Mouse (Mus musculus) hindbrain, embryonic 13.5 days (tissue): ENCODE results near the gene Ssu72. TPM values are rescaled to one million over a fixed set of nuclear protein-coding genes. Genes with fewer than 3 reads are reported as not detected.

ENCODE experiments used
- ATAC-seq: fragments of 200-750 bp; cut with Nextera tagmentation; 2 replicates; pipeline ENCODE4 v1.8.0; 2017; ENCODE audit warnings: moderate TSS enrichment; ENCODE audit not compliant: low FRiP score
- H3K27ac ChIP-seq: fragments of 300-500 bp; sonication (generic); 2 replicates; pipeline ENCODE4 v1.5.1; 2015; ENCODE audit warnings: inconsistent platforms, mild to moderate bottlenecking, moderate library complexity
- H3K27me3 ChIP-seq: fragments of 300-500 bp; sonication (generic); 2 replicates; pipeline ENCODE4 v1.6.1; 2015; ENCODE audit warnings: mild to moderate bottlenecking, inconsistent platforms
- H3K36me3 ChIP-seq: fragments of 300-500 bp; sonication (generic); 2 replicates; pipeline ENCODE4 v1.6.1; 2015; ENCODE audit warnings: mild to moderate bottlenecking, inconsistent platforms
- H3K4me1 ChIP-seq: fragments of 300-500 bp; sonication (generic); replicated peaks from 2 replicates; pipeline ENCODE4 v1.6.1; 2015; ENCODE audit warnings: inconsistent platforms
- H3K4me2 ChIP-seq: fragments of 300-500 bp; sonication (generic); 2 replicates; pipeline ENCODE4 v1.6.1; 2015; ENCODE audit warnings: inconsistent platforms, mild to moderate bottlenecking, moderate library complexity
- H3K4me3 ChIP-seq: fragments of 300-500 bp; sonication (generic); 2 replicates; pipeline ENCODE4 v1.5.1; 2015; ENCODE audit warnings: mild to moderate bottlenecking, inconsistent platforms
- H3K9ac ChIP-seq: fragments of 300-500 bp; sonication (generic); 2 replicates; pipeline ENCODE4 v1.6.1; 2015; ENCODE audit warnings: mild to moderate bottlenecking, inconsistent platforms
- H3K9me3 ChIP-seq: fragments of 300-500 bp; sonication (generic); 2 replicates; pipeline ENCODE4 v1.6.1; 2016; ENCODE audit warnings: inconsistent platforms
- WGBS: fragments of 180-500 bp; shearing (Covaris S2); methylation state at CpG from one replicate; pipeline ENCODE4 v1.1.7; 2015; 5-methylcytosine and 5-hydroxymethylcytosine counted together
- polyA plus RNA-seq: library from polyadenylated mRNA; unstranded; fragments of >200 nt; fragmentation: Nextera tagmentation; extraction: Ambion mirVana; gene quantifications from 2 replicates; pipeline ENCODE4 v1.2.1, GENCODE M21; 2015

Ssu72 gene
- polyA plus RNA-seq, 1 experiment from 2014 or later: 171 TPM

DNA sequence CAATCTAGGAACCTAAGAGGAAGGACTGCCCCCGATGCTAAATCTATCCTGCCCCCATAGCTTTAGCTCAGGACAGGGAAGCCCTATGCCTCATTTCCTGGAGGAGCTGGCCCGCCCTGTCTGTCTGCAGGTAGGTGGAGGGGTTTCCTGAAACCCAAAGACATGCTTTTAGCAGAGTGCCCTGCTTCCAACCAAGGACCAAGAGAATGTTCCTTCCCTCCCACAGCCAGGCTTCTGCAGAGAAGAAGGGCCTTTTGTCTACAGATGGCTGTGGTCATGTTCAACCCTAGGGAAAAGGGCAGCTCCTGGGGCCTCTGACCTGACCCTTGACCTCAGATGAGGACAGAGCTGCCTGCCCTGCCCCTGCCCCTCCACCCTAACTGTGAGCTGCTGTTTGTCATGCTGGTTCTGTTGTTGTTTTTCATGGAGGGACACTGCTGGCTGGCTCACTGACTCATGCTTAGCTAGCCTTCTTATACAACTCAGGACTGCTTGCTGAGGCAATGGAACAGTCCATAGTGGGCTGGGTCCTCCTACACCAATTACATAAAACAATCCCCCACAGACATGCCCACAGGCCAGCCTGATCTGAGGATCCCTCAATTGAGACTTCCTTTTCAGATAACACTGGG is 72.2 kb downstream of the Ssu72 start:
- WGBS: 30% methylated on average over 2 of the region's 2 CpGs
- H3K4me3 ChIP-seq: no peak overlapping the region
- H3K27ac ChIP-seq: no peak overlapping the region
- no peaks in the 10 kb centered on the region for H3K36me3 ChIP-seq
- H3K4me1 ChIP-seq: peaks cover 29% of the 10 kb centered on the region
- H3K9me3 ChIP-seq: no peaks in the 10 kb centered on the region
- peaks cover 38% of the 10 kb centered on the region for H3K27me3 ChIP-seq
- no peak overlapping the region for H3K9ac ChIP-seq
- H3K4me2 ChIP-seq: no peak overlapping the region
- ATAC-seq: no peak

DNA sequence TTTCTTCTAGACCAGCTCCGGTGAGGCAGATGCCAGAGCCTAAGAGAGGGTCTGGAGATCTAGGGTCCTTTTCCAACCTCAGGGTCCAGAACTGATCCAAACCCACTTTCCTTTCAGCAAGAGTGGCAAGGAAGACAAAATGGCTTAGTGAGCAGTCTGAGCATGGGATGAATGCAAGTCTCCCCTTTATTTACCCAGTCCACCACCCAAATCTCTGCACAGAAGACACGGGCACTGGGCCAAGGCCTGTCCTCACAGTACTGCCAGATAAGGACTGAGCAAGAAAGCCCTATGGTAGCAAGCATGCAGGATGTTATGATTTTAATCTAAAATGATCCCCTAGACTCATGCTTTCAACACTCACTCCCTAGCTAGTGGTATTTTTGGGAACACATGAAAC is 73.2 kb downstream of the Ssu72 start:
- no peak for ATAC-seq
- Histone ChIP-seq H3K36me3 (no peaks in the 10 kb centered on the region), H3K27me3 (peaks cover 28% of the 10 kb centered on the region), H3K4me1 (peaks cover 29% of the 10 kb centered on the region), H3K9me3 (no peaks in the 10 kb centered on the region), H3K9ac (no peak overlapping the region), H3K4me2 (no peak overlapping the region), H3K4me3 (no peak overlapping the region), H3K27ac (peak overlapping the region; percentile 12; the same call in 1 of the 2 replicates)
- 89% methylated on average over 2 of the region's 2 CpGs for WGBS

DNA sequence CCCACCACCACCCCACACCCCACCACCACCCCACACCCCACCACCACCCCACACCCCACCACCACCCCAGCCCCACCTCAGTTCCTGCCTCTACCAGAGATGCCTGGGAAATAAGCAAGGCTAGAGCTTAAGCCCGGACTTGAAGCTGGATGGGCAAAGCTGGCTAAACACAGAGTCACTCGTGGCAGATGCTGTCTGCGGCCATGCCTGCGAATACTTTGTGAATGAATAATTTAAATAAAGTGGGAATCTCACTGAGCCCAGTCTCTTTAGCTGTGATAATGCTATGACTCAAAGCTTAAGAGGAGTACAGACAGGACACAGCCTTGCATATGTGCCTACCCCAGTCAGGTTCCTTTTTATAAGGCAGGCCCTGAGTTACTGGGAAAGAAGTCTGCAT is 74.9 kb downstream of the Ssu72 start:
- 83% methylated on average over 4 of the region's 4 CpGs for WGBS
- no peak overlapping the region for H3K4me3 ChIP-seq
- H3K4me2 ChIP-seq: no peak overlapping the region
- H3K9ac ChIP-seq: no peak overlapping the region
- H3K27me3 ChIP-seq: peaks cover 15% of the 10 kb centered on the region
- H3K9me3 ChIP-seq: no peaks in the 10 kb centered on the region
- no peak for ATAC-seq
- no peak overlapping the region for H3K27ac ChIP-seq
- peaks cover 24% of the 10 kb centered on the region for H3K4me1 ChIP-seq
- H3K36me3 ChIP-seq: no peaks in the 10 kb centered on the region

DNA sequence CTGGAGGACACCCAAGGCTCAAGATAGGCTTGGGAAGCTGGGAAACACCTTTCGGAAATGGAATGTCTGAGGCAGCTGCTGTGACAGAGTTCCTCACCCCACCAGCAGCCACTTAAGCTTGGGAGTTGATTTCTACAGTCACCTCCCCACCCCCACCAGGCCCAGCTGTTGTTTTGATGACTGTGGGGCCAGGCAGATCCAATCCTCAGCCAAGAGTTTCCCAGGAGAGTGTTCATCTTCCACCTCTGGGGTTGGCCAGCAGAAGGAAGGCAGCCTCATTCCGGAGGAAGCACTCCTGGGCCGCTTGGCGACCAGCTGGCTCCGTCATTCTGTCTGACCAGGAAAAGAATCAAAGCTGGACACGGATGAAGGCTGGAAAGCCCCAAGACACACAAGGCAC is 76.3 kb downstream of the Ssu72 start:
- Histone ChIP-seq H3K4me2 (no peak overlapping the region), H3K9me3 (no peaks in the 10 kb centered on the region), H3K27ac (peak overlapping the region; percentile 64; the same call in 1 of the 2 replicates), H3K36me3 (no peaks in the 10 kb centered on the region), H3K4me3 (no peak overlapping the region), H3K27me3 (peaks cover 4% of the 10 kb centered on the region), H3K9ac (no peak overlapping the region), H3K4me1 (peaks cover 23% of the 10 kb centered on the region)
- no peak for ATAC-seq
- WGBS: 39% methylated on average over 6 of the region's 6 CpGs

Other genes with a start within 250 kb of the Ssu72 start
- gene Tmem52, start 235.7 kb upstream of the Ssu72 start, polyA plus RNA-seq: not detected in 2 replicates
- 1,012 and 1,052 TPM in 2 replicates for gene Gnb1, start 213.4 kb upstream of the Ssu72 start, polyA plus RNA-seq
- 82.5 and 84.5 TPM in 2 replicates for gene Nadk, start 142.4 kb upstream of the Ssu72 start, polyA plus RNA-seq
- 15.1 and 15.9 TPM in 2 replicates for gene Slc35e2, start 103.4 kb upstream of the Ssu72 start, polyA plus RNA-seq
- 65.2 and 65.8 TPM in 2 replicates for gene Cdk11b, start 79.9 kb upstream of the Ssu72 start, polyA plus RNA-seq
- gene Gm10563, start 59.4 kb upstream of the Ssu72 start, polyA plus RNA-seq: not detected in 2 replicates
- gene Mmp23, start 51.4 kb upstream of the Ssu72 start, polyA plus RNA-seq: 3.9 and 4.5 TPM in 2 replicates
- 39.4 and 40.3 TPM in 2 replicates for gene Mib2, start 35.6 kb upstream of the Ssu72 start, polyA plus RNA-seq
- gene Fndc10, start 10.5 kb upstream of the Ssu72 start, polyA plus RNA-seq: 7.5 and 7.9 TPM in 2 replicates
- gene Tmem240, start 30.0 kb downstream of the Ssu72 start, polyA plus RNA-seq: 11.6 and 12.0 TPM in 2 replicates
- 78.1 and 82.3 TPM in 2 replicates for gene Atad3a, start 56.3 kb downstream of the Ssu72 start, polyA plus RNA-seq
- 23.2 and 24.4 TPM in 2 replicates for gene Vwa1, start 69.9 kb downstream of the Ssu72 start, polyA plus RNA-seq
- gene Tmem88b, start 81.1 kb downstream of the Ssu72 start, polyA plus RNA-seq: 0.49 and 0.62 TPM in 2 replicates
- gene Ankrd65, start 85.6 kb downstream of the Ssu72 start, polyA plus RNA-seq: not detected in 2 replicates
- gene Mrpl20, start 98.1 kb downstream of the Ssu72 start, polyA plus RNA-seq: 253 and 261 TPM in 2 replicates
- gene Ccnl2, start 107.7 kb downstream of the Ssu72 start, polyA plus RNA-seq: 171 and 173 TPM in 2 replicates
- 142 and 148 TPM in 2 replicates for gene Aurkaip1, start 126.5 kb downstream of the Ssu72 start, polyA plus RNA-seq
- 30.8 and 34.4 TPM in 2 replicates for gene Mxra8, start 134.9 kb downstream of the Ssu72 start, polyA plus RNA-seq
- gene Dvl1, start 142.6 kb downstream of the Ssu72 start, polyA plus RNA-seq: 7.8 and 8.5 TPM in 2 replicates
- 0.47 and 0.57 TPM in 2 replicates for gene Tas1r3, start 158.6 kb downstream of the Ssu72 start, polyA plus RNA-seq
- gene Cptp, start 164.6 kb downstream of the Ssu72 start, polyA plus RNA-seq: 23.3 and 24.1 TPM in 2 replicates
- gene Ints11, start 164.7 kb downstream of the Ssu72 start, polyA plus RNA-seq: 74.8 and 79.2 TPM in 2 replicates
- 52.6 and 54.8 TPM in 2 replicates for gene Pusl1, start 187.0 kb downstream of the Ssu72 start, polyA plus RNA-seq
- 71.0 and 77.0 TPM in 2 replicates for gene Acap3, start 187.0 kb downstream of the Ssu72 start, polyA plus RNA-seq
- gene Ube2j2, start 239.0 kb downstream of the Ssu72 start, polyA plus RNA-seq: 123 and 127 TPM in 2 replicates